Mouse (Mus musculus) heart, adult 2 months (tissue): ENCODE results near the gene Hpse2. TPM values are rescaled to one million over a fixed set of nuclear protein-coding genes. Genes with fewer than 3 reads are reported as not detected.

Experiments
- DNase-seq, 2 experiments: peaks; one replicate each; pipeline ENCODE4 v3.0.0; 2021
- H3K27ac ChIP-seq: fragments of 200-600 bp; 2 replicates; pipeline ENCODE4 v1.8.1; 2022
- H3K27me3 ChIP-seq: fragments of 200-500 bp; 2 replicates; pipeline ENCODE4 v1.6.1; 2012; ENCODE audit warnings: mild to moderate bottlenecking, low read length, inconsistent platforms, mixed read lengths; ENCODE audit not compliant: control insufficient read depth, insufficient read depth
- H3K36me3 ChIP-seq: fragments of 200-500 bp; 2 replicates; pipeline ENCODE4 v1.6.1; 2012; ENCODE audit warnings: low read length, inconsistent platforms; ENCODE audit not compliant: control insufficient read depth, insufficient read depth
- H3K4me1 ChIP-seq: fragments of 200-500 bp; 2 replicates; pipeline ENCODE4 v1.6.1; 2011; ENCODE audit warnings: low read length; ENCODE audit not compliant: control insufficient read depth, insufficient read depth
- H3K4me3 ChIP-seq: fragments of 200-600 bp; 2 replicates; pipeline ENCODE4 v1.8.1; 2022
- H3K79me2 ChIP-seq: fragments of 200-500 bp; replicated peaks from 2 replicates; pipeline ENCODE4 v1.6.1; 2012; ENCODE audit warnings: mild to moderate bottlenecking, inconsistent platforms, low read length, moderate library complexity, mixed read lengths; ENCODE audit not compliant: control insufficient read depth, insufficient read depth
- H3K9ac ChIP-seq: fragments of 200-500 bp; 2 replicates; pipeline ENCODE4 v1.6.1; 2012; ENCODE audit warnings: low read depth, mild to moderate bottlenecking, control low read depth, inconsistent platforms, low read length, mixed read lengths
- CTCF ChIP-seq: fragments of 200-600 bp; IDR thresholded peaks from 2 replicates; pipeline ENCODE4 v1.8.1; 2022; ENCODE audit warnings: antibody characterized with exemption, mild to moderate bottlenecking, moderate library complexity
- EP300 ChIP-seq: fragments of 200-500 bp; IDR thresholded peaks from 2 replicates; pipeline ENCODE4 v1.6.1; 2011; ENCODE audit warnings: low read depth, low read length, control low read depth; ENCODE audit not compliant: insufficient read depth
- POLR2A ChIP-seq: fragments of 200-500 bp; IDR thresholded peaks from 2 replicates; pipeline ENCODE4 v1.6.1; 2011; ENCODE audit warnings: mild to moderate bottlenecking, low read depth, low read length, control low read depth; ENCODE audit not compliant: insufficient read depth
- WGBS: fragments of 180-500 bp; shearing (Covaris S2); methylation state at CpG from one replicate; pipeline ENCODE4 v1.1.7; 2018; 5-methylcytosine and 5-hydroxymethylcytosine counted together
- intact Hi-C: fragments of 180-260 bp; cut with DNase I; formaldehyde crosslinking; loops from one replicate; pipeline ENCODE4 v1.15.1; 2025
- polyA plus RNA-seq: library from polyadenylated mRNA; depleted of rRNA; stranded (reverse); fragments of >200 nt; gene quantifications from 2 replicates; pipeline ENCODE4 v1.2.3, GENCODE M21; 2012; rRNA removed
- total RNA-seq, 2 experiments: library from RNA; stranded (reverse); gene quantifications; 2 replicates each; pipeline ENCODE4 v1.2.3; 2021

Gene Hpse2
- total and polyA plus RNA-seq, 3 experiments, result 0.14 to 0.25 TPM; not detected in 1

DNA sequence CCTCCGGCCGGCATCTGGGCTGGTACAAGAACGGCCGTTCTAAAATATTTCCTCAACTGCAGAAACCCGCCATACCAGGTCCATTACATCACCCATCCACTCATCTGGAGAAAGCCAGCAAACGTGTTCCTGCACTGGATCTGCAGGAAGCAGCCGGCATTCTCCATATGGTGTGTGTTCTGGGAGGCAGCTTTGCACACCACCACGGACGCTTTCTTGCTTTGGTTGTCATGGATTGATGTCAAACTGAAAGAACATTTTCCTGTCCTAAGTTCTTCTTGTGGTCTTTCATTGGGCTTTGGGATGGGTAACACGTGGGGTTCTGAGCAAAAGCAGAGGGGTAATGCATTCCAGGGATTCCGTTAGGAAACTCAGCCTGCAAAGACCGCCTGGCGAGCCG lies 646.3 kb downstream of the Hpse2 start:
- Histone ChIP-seq H3K4me3 (no peak overlapping the region), H3K79me2 (no peaks in the 10 kb centered on the region), H3K4me1 (no peaks in the 10 kb centered on the region), H3K27ac (no peak overlapping the region), H3K36me3 (no peaks in the 10 kb centered on the region), H3K27me3 (no peaks in the 10 kb centered on the region), H3K9ac (no peak overlapping the region)
- TF ChIP-seq CTCF (no peak), POLR2A (no peak), EP300 (no peak)
- intact Hi-C loops, result loop anchor here (5.0 to 10.0 kb wide), 2 partner anchors 85 to 427 kb away; no protein-coding TSS in a partner anchor
- DNase-seq, result no peak
- WGBS, result 41% methylated on average over 14 of the region's 14 CpGs

DNA sequence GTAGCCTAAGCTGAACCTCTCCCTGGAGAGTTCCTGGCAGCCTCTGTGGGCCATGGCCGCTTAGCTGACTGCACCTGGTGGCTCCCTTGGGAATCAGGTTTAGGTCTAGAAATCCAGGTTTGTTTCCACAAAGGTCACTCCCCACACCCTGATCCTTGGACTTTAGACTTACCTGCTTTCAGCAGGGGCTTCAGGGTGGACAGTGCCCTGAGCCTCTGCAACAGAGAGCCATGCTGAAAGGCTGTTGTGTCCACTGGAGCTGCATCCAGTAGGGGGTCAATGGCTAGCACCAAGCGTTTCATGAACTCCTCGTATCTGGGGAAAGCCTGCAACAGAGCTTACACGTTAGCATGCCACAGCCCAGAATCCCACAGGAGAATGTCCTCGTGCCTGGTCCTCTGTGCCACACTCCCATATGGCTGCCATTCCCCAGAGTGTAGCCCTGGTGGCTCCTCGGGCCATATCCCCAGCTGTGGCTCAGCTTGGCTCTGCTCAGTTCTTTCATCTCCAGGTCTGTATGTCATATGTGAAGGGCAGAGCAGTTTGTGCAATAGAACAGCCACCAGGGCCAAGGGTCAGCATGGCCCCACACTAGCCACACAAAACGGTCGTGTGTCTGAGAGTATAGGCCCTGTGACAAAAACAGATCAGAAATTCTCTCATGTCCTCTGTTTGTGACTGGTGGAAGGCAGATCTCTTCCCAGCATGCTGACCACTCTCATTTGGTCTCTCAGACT lies 647.8 kb downstream of the Hpse2 start:
- TF ChIP-seq CTCF (no peak), EP300 (no peak), POLR2A (no peak)
- Histone ChIP-seq H3K4me1 (no peaks in the 10 kb centered on the region), H3K4me3 (no peak overlapping the region), H3K36me3 (no peaks in the 10 kb centered on the region), H3K27me3 (no peaks in the 10 kb centered on the region), H3K79me2 (no peaks in the 10 kb centered on the region), H3K9ac (no peak overlapping the region), H3K27ac (no peak overlapping the region)
- intact Hi-C loops, result loop anchor here (5.0 to 10.0 kb wide), 2 partner anchors 83 to 426 kb away; no protein-coding TSS in a partner anchor
- no peak for DNase-seq
- 91% methylated on average over 8 of the region's 8 CpGs for WGBS

DNA sequence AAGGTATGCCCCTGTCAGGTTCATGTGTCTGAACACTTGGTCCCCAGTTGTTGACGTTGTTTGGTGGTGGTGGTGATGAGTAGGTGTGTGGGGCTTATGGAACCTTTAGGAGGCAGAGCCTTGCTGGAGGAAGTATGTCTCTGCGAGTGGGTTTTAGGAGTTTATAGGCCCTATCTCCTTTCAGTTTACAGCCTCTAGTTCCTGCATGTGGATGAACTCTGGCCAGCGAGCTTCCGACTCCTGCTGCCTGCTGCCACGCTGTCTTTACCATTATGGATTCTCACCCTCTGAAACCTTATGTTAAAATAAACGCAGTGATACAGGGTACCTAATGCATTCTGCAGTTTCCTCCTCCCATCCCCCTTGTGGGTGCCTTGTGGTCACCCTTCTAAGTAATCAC lies 648.4 kb downstream of the Hpse2 start:
- TF ChIP-seq CTCF, result no peak
- no peak for TF ChIP-seq POLR2A
- no peak for TF ChIP-seq EP300
- intact Hi-C loops, result loop anchor here (5.0 to 10.0 kb wide), 2 partner anchors 82 to 425 kb away; no protein-coding TSS in a partner anchor
- no peaks in the 10 kb centered on the region for H3K27me3 ChIP-seq

DNA sequence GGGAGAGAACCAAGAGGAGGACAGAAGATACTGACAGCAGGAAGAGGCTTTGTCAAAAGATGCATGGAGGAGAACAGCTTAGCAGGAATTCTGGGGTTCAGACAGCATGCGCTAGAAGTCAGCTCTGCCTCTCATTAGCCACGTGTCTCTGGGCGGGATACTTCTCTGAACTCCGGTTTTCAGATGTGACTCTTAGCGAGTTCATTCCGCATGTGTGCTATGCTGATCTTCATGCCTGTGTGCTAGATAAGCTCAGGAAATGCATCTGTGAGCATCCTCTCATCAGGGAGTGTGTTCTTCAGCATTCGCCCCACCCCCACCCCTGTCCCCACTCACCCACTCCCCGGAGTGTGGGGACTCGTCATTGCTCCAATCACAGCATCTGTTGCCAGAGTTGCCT lies 650.4 kb downstream of the Hpse2 start:
- no peak overlapping the region for H3K27ac ChIP-seq
- TF ChIP-seq EP300 (no peak), POLR2A (no peak), CTCF (no peak)
- no peaks in the 10 kb centered on the region for H3K36me3 ChIP-seq
- no peak overlapping the region for H3K4me3 ChIP-seq
- no peaks in the 10 kb centered on the region for H3K4me1 ChIP-seq
- H3K79me2 ChIP-seq, result no peaks in the 10 kb centered on the region
- DNase-seq, result no peak
- H3K9ac ChIP-seq, result no peak overlapping the region
- intact Hi-C loops, result no loop called here
- 73% methylated on average over 9 of the region's 9 CpGs for WGBS
- H3K27me3 ChIP-seq, result no peaks in the 10 kb centered on the region

More for the DNA sequence above, 648.4 kb downstream of the Hpse2 start:
- Histone ChIP-seq H3K9ac (no peak overlapping the region), H3K27ac (no peak overlapping the region), H3K36me3 (no peaks in the 10 kb centered on the region), H3K4me3 (no peak overlapping the region), H3K4me1 (no peaks in the 10 kb centered on the region), H3K79me2 (no peaks in the 10 kb centered on the region)
- WGBS, result 89% methylated on average over 6 of the region's 6 CpGs
- DNase-seq, result no peak

Other genes with a start within 250 kb of the Hpse2 start
- under 1 TPM; 0.05 TPM for gene Cnnm1, start 52.1 kb upstream of the Hpse2 start, total RNA-seq
- 0.03 and 0.04 TPM in 2 replicates for gene Cnnm1, start 52.1 kb upstream of the Hpse2 start, polyA plus RNA-seq
- gene Got1, start 136.2 kb upstream of the Hpse2 start, total RNA-seq, result 1,000 to 10,000 TPM in 1 of 2 experiments, 100 to 1,000 TPM in 1; 956 to 1,224 TPM
- 575 and 746 TPM in 2 replicates for gene Got1, start 136.2 kb upstream of the Hpse2 start, polyA plus RNA-seq
- not detected for gene Nkx2-3, start 224.0 kb upstream of the Hpse2 start, total RNA-seq
- not detected in 2 replicates for gene Nkx2-3, start 224.0 kb upstream of the Hpse2 start, polyA plus RNA-seq